Mouse (Mus musculus): ENCODE measurements around the gene Atp6v0d1.

Gene Atp6v0d1

GRCm38 (mm10) chr8:105504617-105505016 is 61.2 kb downstream of the Atp6v0d1 start:
- no peak for DNase-seq (ENCODE audit: low spot score)

GRCm38 (mm10) chr8:105499787-105500186 is 66.1 kb downstream of the Atp6v0d1 start:
- DNase-seq (ENCODE audit: low spot score) = no peak

GRCm38 (mm10) chr8:105496439-105497180 is 69.2 kb downstream of the Atp6v0d1 start, which contains the start of gene Zdhhc1:
Zdhhc1 (minus strand) TSS chr8:105496902.
- DNase-seq (ENCODE audit: low spot score) = peak; percentile 91

- no peak for DNase-seq (ENCODE audit: low spot score)
Measured at GRCm38 (mm10) chr8:105495350-105496302, 70.2 kb downstream of the Atp6v0d1 start.

- no peak for DNase-seq (ENCODE audit: low spot score)
Measured at GRCm38 (mm10) chr8:105494566-105494965, 71.3 kb downstream of the Atp6v0d1 start.

DNA sequence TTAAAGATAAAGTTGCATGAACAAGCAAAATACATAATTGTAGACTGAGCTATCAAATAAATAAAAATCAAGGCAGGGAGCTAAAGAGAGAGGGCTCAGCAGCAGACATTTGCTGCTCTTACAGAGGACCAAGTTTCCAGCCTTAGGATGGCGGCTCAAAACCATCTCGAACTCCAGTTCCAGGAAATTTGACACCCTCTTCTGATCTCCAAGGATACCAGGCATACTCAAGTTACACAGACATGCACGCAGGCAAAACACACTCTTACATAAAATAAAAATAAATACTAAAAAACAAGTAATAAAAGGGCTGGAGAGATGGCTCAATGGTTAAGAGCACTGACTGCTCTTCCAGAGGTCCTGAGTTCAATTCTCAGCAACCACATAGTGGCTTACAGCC is 72.4 kb downstream of the Atp6v0d1 start:
- no peak for DNase-seq (ENCODE audit: low spot score)

DNA sequence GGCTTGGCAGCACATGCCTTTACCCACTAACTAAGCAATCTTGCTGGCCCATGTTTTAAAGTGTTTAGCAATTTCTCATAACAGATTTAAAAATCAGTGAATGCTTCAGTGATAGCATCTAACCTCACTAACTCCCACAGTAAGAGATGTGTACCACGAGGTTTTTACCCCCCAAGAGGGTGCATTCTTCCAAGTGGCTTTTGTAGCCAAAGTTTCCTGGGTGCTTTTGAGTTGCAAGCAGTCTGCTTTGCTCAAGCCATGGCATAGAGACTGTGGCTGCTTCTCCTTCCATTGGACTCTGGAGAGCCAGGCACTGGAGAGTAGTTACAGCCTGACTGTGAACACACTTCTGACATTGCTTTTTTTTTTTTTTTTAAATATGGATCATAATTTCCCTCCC is 76.6 kb downstream of the Atp6v0d1 start:
- DNase-seq (ENCODE audit: low spot score) = no peak

DNA sequence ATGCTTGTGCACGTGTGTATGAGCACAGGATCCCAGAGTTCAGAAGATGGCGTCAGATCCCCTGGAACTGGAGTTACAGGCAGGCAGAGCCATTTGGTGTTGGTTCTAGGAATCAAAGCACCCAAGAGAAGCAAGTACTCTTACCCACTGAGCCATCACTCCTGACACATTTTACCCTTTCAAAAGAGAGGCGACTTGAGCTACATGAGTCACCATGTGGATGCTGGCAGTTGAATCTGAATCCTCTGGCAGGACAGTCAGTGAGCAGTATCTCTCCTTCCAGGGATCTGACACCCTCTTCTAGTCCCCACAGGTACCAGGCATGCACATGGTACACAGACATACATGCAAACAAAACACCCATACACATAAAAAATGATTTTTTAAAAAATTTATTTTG is 77.8 kb downstream of the Atp6v0d1 start:
- DNase-seq (ENCODE audit: low spot score) = no peak

- DNase-seq (ENCODE audit: low spot score) = peak; percentile 70
Measured at GRCm38 (mm10) chr8:105484392-105484791, 81.5 kb downstream of the Atp6v0d1 start.

- no peak for DNase-seq (ENCODE audit: low spot score)
Measured at GRCm38 (mm10) chr8:105484030-105484368, 81.8 kb downstream of the Atp6v0d1 start.

- DNase-seq (ENCODE audit: low spot score) = peak; percentile 68
Measured at GRCm38 (mm10) chr8:105483212-105484029, 82.4 kb downstream of the Atp6v0d1 start.

- no peak for DNase-seq (ENCODE audit: low spot score)
Measured at GRCm38 (mm10) chr8:105482123-105482522, 83.7 kb downstream of the Atp6v0d1 start.

DNA sequence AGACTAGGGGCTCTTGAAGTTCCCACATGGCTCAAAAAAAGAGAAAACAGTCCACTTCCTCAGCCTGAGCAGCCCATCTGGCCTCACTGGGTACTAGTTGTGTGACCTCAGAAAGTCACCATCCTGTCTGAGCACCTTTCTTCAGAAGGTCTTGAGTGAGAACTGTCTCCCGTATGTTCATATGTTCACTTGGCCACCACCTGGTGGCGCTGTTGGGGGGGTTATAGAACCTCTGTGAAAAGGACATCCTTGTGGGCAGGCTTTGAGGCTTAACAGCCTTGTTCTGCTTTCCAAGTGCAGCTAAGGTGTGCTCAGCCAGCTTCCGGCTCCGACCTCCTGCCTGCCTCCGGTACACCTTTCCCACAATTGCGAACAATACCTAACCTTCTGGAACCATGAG is 84.4 kb downstream of the Atp6v0d1 start:
- no peak for DNase-seq (ENCODE audit: low spot score)

DNA sequence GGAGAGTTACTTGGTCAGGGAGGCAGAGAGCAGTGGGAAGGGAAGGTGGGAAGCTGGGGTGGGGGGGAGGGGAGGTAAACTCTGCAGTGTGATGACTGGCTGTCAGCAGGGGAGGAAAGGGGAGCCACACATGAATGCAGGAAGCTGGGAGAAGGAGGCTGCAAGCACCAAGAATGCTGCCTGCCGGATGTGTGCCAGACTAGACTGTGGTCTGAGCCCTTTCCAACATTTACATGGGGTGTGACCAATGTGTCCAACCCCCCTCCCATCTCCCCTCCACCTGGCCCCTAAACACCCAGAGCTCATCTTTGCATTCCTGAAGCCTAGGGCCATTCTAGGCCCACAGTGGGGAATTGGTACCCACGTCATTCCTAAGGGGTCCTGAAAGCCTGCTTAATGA is 84.8 kb downstream of the Atp6v0d1 start:
- DNase-seq (ENCODE audit: low spot score) = no peak

DNA sequence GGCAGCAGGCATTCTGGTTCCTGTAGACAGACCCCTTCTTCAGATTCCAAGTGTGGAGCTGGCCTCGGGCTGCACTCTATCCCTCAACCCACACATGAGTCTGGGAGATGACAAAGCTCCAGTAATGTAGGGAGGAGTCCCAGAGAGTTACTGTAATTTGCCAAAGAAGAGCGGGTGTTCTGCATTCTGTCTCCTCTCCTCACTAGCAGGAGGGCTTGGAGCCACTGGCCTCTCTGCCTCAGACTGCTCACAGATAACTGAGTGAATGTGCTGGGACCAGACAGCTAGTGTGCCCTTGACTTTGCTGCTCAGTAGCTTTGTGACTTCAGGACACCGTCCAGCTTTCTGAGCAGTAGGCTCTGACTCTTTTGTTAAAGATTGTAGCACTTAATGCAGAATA is 88.1 kb downstream of the Atp6v0d1 start:
- no peak for DNase-seq (ENCODE audit: low spot score)

- DNase-seq (ENCODE audit: low spot score) = peak; percentile 57
Measured at GRCm38 (mm10) chr8:105476628-105477413, 89.0 kb downstream of the Atp6v0d1 start.

DNA sequence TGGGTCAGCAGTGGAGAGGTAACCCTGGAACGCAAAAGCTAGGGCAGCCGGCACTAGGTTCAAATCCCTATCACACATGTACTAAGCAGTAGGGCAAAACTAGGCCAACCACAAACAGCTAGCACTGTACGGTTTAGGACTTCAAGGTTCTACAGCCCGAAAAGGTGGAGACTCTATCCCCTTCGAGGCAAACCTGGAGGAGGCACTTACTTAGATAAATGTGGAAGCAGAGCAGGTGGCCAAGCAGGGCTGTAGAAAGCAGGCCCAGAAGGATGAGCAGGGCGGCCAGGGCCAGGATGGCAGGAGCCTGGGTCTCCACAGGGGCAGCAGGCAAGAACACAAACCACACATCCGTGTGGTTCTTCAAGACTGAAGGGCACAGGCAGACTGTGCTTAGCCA is 89.7 kb downstream of the Atp6v0d1 start:
- no peak for DNase-seq (ENCODE audit: low spot score)

GRCm38 (mm10) chr8:105475742-105476141 is 90.1 kb downstream of the Atp6v0d1 start:
- no peak for DNase-seq (ENCODE audit: low spot score)

DNA sequence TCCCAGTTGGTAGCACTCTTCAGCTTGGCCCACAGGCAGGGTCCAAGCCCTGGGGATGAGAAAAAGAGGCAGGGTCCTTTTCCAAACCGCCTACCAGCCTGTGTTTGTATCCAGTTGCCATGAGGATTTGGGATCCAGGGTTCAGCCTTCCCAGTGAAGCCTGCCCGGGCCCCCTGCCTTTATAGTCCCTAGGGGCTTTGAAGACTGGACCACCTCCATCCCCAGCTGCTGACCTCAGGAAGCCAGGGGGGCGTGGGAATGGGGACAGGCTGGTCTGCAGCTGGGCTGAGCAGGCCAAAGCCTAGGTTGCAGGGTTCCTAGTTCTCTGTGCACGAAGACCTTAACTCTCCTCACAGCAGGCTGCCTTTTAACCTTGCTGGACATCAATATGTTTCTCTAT is 90.6 kb downstream of the Atp6v0d1 start:
- no peak for DNase-seq (ENCODE audit: low spot score)

GRCm38 (mm10) chr8:105474680-105475079 is 91.2 kb downstream of the Atp6v0d1 start:
- no peak for DNase-seq (ENCODE audit: low spot score)
